Mouse (Mus musculus) limb, embryonic 14.5 days (tissue): ENCODE results near the gene Mfap5. TPM values are rescaled to one million over a fixed set of nuclear protein-coding genes. Genes with fewer than 3 reads are reported as not detected.

Experiments used
- ATAC-seq: fragments of 200-750 bp; cut with Nextera tagmentation; 2 replicates; pipeline ENCODE4 v1.8.0; 2017; ENCODE audit warnings: low read depth, moderate number of reproducible peaks, moderate TSS enrichment; ENCODE audit not compliant: low FRiP score
- DNase-seq: peaks from one replicate; pipeline ENCODE4 v3.0.0-alpha.2; 2015; ENCODE audit warnings: low spot score
- H3K27ac ChIP-seq: fragments of 300-500 bp; sonication (generic); replicated peaks from 2 replicates; pipeline ENCODE4 v1.5.1; 2014; ENCODE audit warnings: low read depth, mild to moderate bottlenecking, low read length, moderate library complexity, mixed read lengths
- H3K27me3 ChIP-seq: fragments of 300-500 bp; sonication (generic); 2 replicates; pipeline ENCODE4 v1.6.1; 2014; ENCODE audit warnings: low read length, mixed read lengths; ENCODE audit not compliant: control insufficient read depth, insufficient read depth
- H3K36me3 ChIP-seq: fragments of 300-500 bp; sonication (generic); 2 replicates; pipeline ENCODE4 v1.6.1; 2014; ENCODE audit warnings: mild to moderate bottlenecking, low read length, moderate library complexity, mixed read lengths; ENCODE audit not compliant: control insufficient read depth, insufficient read depth
- H3K4me1 ChIP-seq: fragments of 300-500 bp; sonication (generic); 2 replicates; pipeline ENCODE4 v1.6.1; 2014; ENCODE audit warnings: antibody characterized with exemption, low read length, mixed read lengths; ENCODE audit not compliant: control insufficient read depth, insufficient read depth
- H3K4me2 ChIP-seq: fragments of 300-500 bp; sonication (generic); replicated peaks from 2 replicates; pipeline ENCODE4 v1.6.1; 2014; ENCODE audit warnings: low read depth, mild to moderate bottlenecking, low read length, moderate library complexity; ENCODE audit not compliant: severe bottlenecking
- H3K4me3 ChIP-seq: fragments of 300-500 bp; sonication (generic); replicated peaks from 2 replicates; pipeline ENCODE4 v1.5.1; 2014; ENCODE audit warnings: low read length
- H3K9ac ChIP-seq: fragments of 300-500 bp; sonication (generic); 2 replicates; pipeline ENCODE4 v1.6.1; 2014; ENCODE audit warnings: mild to moderate bottlenecking, low read depth, low read length, moderate library complexity; ENCODE audit not compliant: severe bottlenecking
- H3K9me3 ChIP-seq: fragments of 300-500 bp; sonication (generic); 2 replicates; pipeline ENCODE4 v1.6.1; 2016; ENCODE audit warnings: low read length; ENCODE audit not compliant: control insufficient read depth
- POLR2A ChIP-seq: fragments of 200-500 bp; IDR thresholded peaks from 2 replicates; pipeline ENCODE4 v1.8.0; 2012; ENCODE audit warnings: inconsistent platforms, mild to moderate bottlenecking, moderate library complexity, borderline replicate concordance; ENCODE audit not compliant: insufficient read depth, insufficient read length; ENCODE audit errors: extremely low read depth
- WGBS: fragments of 180-500 bp; shearing (Covaris S2); extraction: QIAGEN DNeasy Blood & Tissue Kit; methylation state at CpG from one replicate; pipeline ENCODE4 v1.1.7; 2014; 5-methylcytosine and 5-hydroxymethylcytosine counted together
- polyA plus RNA-seq, 2 experiments: library from polyadenylated mRNA; depleted of rRNA in 1 of 2; stranded (reverse) in 1 of 2; unstranded in 1 of 2; fragments of >200 nt; fragmentation: Nextera tagmentation in 1 of 2; extraction: Ambion mirVana in 1 of 2; gene quantifications; 2 replicates each; pipeline versions ENCODE4 v1.2.1 to v1.2.3; 2012 to 2014

The Mfap5 gene
- polyA plus RNA-seq, 2 experiments, result 33.5 to 47.3 TPM

- H3K4me2 ChIP-seq, result no peak overlapping the region
- DNase-seq (no peak), ATAC-seq (no peak)
- WGBS, result 90% methylated on average over 5 of the region's 5 CpGs
- no peaks in the 10 kb centered on the region for H3K9me3 ChIP-seq
- no peaks in the 10 kb centered on the region for H3K36me3 ChIP-seq
- H3K27ac ChIP-seq, result no peak overlapping the region
- no peaks in the 10 kb centered on the region for H3K27me3 ChIP-seq
- H3K4me1 ChIP-seq, result peaks cover 16% of the 10 kb centered on the region
- TF ChIP-seq POLR2A, result no peak
- no peak overlapping the region for H3K9ac ChIP-seq
- no peak overlapping the region for H3K4me3 ChIP-seq
Observed at GRCm38 (mm10) chr6:122543574-122543973, 37.9 kb downstream of the Mfap5 start.

DNA sequence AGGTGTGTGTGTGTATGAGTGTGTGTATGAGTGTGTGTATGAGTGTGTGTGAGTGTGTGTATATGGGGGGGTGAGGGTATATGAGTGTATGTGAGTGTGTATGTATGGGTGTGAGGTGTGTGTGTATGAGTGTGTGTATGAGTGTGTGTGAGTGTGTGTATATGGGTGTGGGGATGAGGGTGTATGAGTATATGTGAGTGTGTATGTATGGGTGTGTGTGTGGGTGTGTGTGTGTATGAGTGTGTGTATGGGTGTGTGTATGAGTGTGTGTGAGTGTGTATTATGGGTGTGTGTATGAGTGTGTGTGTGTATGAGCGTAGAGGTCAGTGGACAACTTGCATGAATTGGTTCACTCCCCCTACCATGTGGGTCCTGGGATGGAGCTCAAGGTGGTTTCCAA, 39.0 kb downstream of the Mfap5 start:
- Histone ChIP-seq H3K9me3 (no peaks in the 10 kb centered on the region), H3K27ac (no peak overlapping the region), H3K36me3 (no peaks in the 10 kb centered on the region), H3K4me2 (no peak overlapping the region), H3K9ac (no peak overlapping the region), H3K4me3 (no peak overlapping the region), H3K4me1 (peaks cover 16% of the 10 kb centered on the region), H3K27me3 (no peaks in the 10 kb centered on the region)
- ATAC-seq, result no peak
- 100% methylated on average over 1 of the region's 1 CpGs for WGBS
- no peak for TF ChIP-seq POLR2A
- no peak for DNase-seq

DNA sequence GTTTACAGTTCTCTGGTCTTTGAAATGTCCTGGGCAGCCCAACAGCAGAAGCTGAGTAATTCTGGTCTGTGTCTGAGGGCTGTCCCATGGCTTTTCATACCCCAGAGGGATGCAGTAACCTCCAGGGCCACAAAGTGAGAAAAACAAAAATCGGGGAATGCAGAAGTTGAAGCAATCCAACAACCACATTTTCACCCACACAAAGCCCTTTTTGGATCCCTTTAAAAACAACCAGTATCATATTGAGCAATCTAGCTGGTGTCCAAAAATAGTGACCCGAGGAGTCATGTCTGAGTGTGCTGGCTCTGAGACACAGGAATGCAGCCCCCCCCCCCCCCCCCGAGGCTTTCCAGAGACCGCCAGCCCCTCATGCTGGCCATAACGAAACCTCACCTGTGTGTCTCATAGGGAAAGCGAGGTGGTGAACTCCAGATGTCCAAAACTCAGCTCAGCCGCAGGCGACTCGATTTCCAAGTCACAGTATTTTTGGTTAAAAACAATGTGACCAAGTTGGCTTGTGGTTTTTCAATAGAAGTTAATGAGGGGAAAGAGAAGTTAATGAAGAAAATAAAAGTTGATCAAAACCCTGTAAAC, 39.7 kb downstream of the Mfap5 start:
- peak overlapping the region; percentile 62 for H3K27ac ChIP-seq
- TF ChIP-seq POLR2A, result no peak
- peak; percentile 55 for ATAC-seq

DNA sequence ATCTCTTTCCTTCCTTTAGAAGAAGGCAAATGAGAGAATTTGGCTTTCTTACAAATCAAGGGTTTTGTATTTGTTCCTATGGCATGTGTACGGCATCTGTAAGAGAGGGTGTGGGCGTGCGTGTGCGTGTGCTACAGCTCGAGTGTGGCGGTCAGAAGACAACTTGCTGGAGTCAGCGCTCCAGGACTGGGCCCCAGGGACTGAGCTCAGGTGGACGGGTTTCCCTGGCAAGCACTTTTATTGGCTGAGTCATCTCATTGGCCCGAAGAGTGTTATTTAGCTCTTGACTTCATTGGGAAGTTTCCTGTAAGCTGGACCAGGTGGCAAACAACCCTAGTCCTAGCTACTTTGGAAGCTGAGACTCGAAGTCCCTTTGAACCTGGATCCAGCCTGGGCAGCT, 40.3 kb downstream of the Mfap5 start:
- peaks cover 16% of the 10 kb centered on the region for H3K4me1 ChIP-seq
- DNase-seq (peak; percentile 77), ATAC-seq (peak; percentile 74)
- H3K9ac ChIP-seq, result no peak overlapping the region
- no peaks in the 10 kb centered on the region for H3K9me3 ChIP-seq
- no peak overlapping the region for H3K4me3 ChIP-seq
- H3K4me2 ChIP-seq, result peak overlapping the region; percentile 29
- no peaks in the 10 kb centered on the region for H3K27me3 ChIP-seq
- H3K27ac ChIP-seq, result peak overlapping the region; percentile 62; the same call in 1 of the 2 replicates
- WGBS, result 23% methylated on average over 10 of the region's 10 CpGs
- H3K36me3 ChIP-seq, result no peaks in the 10 kb centered on the region
- TF ChIP-seq POLR2A, result no peak

More for the DNA sequence above, 39.7 kb downstream of the Mfap5 start:
- Histone ChIP-seq H3K4me2 (peak overlapping the region; percentile 29; the same call in 1 of the 2 replicates), H3K4me1 (peaks cover 16% of the 10 kb centered on the region), H3K4me3 (no peak overlapping the region), H3K9me3 (no peaks in the 10 kb centered on the region), H3K27me3 (no peaks in the 10 kb centered on the region), H3K36me3 (no peaks in the 10 kb centered on the region), H3K9ac (no peak overlapping the region)
- 20% methylated on average over 8 of the region's 9 CpGs for WGBS
- DNase-seq, result no peak

DNA sequence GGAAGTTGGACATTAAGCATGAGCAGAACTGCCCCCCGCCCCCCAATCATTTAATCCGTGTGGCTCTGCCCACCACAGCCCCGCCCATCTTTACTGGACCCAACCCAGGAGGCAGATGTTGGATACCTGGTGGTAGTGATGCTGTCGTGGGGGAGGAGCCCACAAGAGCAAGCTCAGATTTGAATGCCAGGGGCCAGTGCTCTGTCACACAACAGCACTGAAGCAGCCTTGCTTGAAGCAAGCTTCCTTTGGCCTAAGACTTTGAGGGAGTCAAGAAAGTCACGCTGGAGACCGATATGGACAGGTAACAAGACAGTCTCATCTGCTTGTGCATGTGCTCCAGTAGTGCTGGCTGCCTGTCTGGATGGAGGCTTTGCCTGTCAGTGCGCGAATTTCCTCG, 48.0 kb downstream of the Mfap5 start, which contains the start of gene Aicda:
Aicda (plus strand) TSS at position 196 of the 400 bp plus-strand sequence.
- no peak for ATAC-seq
- Histone ChIP-seq H3K4me2 (no peak within 1 kb of the TSS), H3K4me1 (no peaks in the 10 kb centered on the region), H3K4me3 (no peak within 1 kb of the TSS), H3K9ac (no peak within 1 kb of the TSS), H3K36me3 (no peaks in the 10 kb centered on the region), H3K9me3 (no peaks in the 10 kb centered on the region), H3K27ac (no peak within 1 kb of the TSS), H3K27me3 (no peaks in the 10 kb centered on the region; the same call in 1 of the 2 replicates)
- 52% methylated on average over 9 of the region's 9 CpGs for WGBS
- no peak for TF ChIP-seq POLR2A
- DNase-seq, result no peak

DNA sequence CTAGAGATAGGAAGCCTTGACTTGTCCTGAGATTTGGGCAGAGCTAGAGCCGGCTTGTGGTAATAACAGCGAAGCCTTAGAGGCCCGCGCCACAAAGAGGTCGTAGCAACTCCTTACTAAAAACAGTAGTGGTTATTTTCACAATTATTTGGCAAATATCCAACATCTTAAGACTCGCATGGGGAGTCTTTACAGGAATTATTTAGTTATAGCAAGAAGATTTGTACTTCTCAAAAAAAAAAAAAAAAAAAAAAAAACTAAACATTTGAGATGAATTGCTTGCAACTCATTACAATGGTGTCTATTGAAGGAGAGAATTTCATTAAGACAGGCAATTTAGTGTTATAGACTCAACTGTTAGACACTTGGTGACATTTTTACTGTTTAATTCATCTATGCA, 48.5 kb downstream of the Mfap5 start:
- H3K36me3 ChIP-seq, result no peaks in the 10 kb centered on the region
- H3K4me1 ChIP-seq, result no peaks in the 10 kb centered on the region
- 72% methylated on average over 6 of the region's 6 CpGs for WGBS
- no peak for ATAC-seq
- no peaks in the 10 kb centered on the region for H3K9me3 ChIP-seq
- H3K9ac ChIP-seq, result no peak overlapping the region
- no peak for DNase-seq
- H3K4me3 ChIP-seq, result no peak overlapping the region
- H3K27me3 ChIP-seq, result no peaks in the 10 kb centered on the region; the same call in 1 of the 2 replicates
- H3K4me2 ChIP-seq, result no peak overlapping the region
- no peak for TF ChIP-seq POLR2A
- no peak overlapping the region for H3K27ac ChIP-seq
